Mouse (Mus musculus): ENCODE data around the gene Mss51. TPM values are rescaled to one million over a fixed set of nuclear protein-coding genes. Genes with fewer than 3 reads are reported as not detected.

Gene Mss51
- 0.84 and 0.94 TPM in 2 replicates for polyA plus RNA-seq (2015; fragmentation: Nextera tagmentation; extraction: Ambion mirVana)

DNA sequence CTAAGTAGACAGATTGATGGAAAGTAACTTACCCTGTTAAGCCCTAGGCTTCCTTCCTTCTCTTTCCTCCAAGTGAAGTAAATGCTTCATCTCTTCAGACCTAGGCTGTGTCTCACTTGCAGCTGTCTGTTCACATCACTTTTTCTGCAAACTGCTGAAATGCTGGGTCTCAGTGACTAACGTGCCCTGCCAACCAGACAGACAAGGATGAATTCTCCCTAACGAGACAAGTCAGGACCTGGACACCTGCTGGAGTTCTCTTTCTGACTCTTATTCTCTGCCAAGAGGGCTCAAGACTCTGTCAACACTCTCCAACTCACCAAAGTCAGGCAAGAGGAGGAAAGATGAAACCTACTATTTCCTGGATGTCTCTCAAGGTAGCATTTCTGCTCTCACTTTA lies at the start of gene Mss51:
Gene Mss51 (minus strand): TSS at position 299 of the 400 bp plus-strand sequence.

DNA sequence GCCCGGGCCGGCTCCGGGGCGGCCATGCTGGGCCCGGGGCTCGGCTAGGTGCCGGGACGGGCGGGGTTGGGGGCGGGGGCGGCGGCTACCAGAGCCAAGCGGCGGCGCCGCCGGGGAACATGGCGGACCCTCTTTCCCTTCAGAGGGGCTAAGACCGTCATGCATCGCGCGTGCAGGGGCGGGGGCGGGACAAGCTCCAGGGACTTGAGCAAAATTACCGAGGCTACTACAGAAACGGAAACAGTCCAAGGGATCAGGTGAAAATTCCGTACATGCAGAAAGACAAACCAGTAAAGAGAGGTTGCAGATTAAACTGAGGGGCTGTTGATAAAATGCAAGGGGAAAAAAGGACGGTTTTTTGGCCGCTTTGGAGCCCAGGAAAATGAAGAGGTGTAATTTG lies 49.7 kb upstream of the Mss51 start, which contains the start of gene Ppp3cb:
Gene Ppp3cb (minus strand): TSS at position 159 of the 400 bp plus-strand sequence.

DNA sequence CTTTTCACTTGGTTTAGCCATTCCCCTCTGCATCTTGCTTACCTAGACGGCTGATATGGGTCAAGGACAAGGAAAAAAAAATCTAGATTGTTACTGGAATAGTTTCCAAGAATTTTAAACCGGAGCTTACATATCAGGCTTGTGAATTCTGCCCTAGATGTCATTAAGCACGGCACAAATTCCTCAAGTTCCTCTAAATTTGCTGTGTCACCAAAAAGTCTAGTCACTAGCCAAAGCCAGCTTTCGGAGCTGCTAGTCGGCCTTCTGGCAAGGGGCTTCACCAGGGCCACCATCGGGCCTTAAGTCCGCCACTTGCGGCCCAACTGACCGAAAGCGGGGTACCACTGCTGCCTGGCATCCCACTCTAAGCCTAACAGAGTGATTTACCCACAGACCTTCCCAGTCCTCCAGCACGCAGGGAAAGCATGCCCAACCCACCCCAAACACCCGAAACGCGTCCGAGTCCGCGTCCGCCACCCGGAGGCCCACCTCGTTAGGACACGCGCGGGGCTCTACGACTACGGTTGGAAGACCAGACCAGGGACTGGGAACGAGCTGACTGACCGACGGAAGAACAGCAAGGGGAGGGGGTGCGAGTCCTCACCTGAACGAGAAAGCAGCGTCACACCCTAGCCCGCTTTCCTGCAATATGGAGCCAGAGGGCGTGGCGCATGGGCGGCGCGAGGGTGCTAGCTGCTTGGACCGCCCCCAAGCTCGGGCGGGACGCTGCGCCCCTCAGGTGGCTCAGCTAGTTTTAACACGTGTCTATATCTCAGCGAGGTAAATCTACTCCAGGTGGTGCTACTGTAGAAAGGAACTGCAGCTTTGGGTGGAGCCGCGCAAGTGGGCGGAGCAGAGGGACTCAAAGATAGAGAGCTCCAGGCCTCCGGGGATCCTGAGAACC lies 17.2 kb downstream of the Mss51 start, which contains the start of gene Anxa7:
Gene Anxa7 (minus strand): TSS at position 843 of the 904 bp plus-strand sequence.

DNA sequence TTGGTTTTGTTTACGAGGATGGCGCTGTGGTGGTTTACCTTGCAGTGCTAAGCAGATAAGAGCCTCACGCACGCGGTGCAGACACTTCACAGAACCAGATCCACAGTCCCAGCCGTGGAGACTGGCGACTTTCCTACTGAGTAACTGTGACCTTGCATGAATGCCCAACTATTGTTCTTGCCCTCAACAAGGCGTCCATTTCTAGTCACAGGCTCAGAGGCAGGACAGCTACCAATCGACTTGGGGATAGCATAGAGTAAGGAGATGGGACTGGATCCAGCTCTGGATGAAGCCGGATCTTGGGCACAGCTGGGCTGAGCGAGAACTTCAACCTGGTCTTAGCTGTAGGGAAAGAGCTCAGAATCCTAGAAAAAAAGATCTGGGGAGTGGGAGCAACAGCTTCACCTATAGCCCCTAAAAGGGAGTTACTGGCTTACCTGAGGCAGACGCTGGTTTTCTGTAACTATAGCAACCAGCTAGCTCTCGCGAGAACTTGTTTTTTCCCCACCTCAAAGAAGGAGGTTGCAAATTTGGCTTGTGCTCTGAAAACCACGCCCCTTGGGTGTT lies 44.9 kb downstream of the Mss51 start, which contains the start of gene Cfap70:
Gene Cfap70 (minus strand): TSS at position 462 of the 567 bp plus-strand sequence.

Other genes with a start within 250 kb of the Mss51 start
- gene Kcnk16, start 227.7 kb downstream of the Mss51 start, polyA plus RNA-seq (2015; fragmentation: Nextera tagmentation; extraction: Ambion mirVana), result not detected in 2 replicates
- 11.3 and 13.5 TPM in 2 replicates for gene Nudt13, start 202.2 kb downstream of the Mss51 start, polyA plus RNA-seq (2015; fragmentation: Nextera tagmentation; extraction: Ambion mirVana)
- gene Ecd, start 148.8 kb downstream of the Mss51 start, polyA plus RNA-seq (2015; fragmentation: Nextera tagmentation; extraction: Ambion mirVana), result 23.9 and 26.2 TPM in 2 replicates
- 14.8 and 16.4 TPM in 2 replicates for gene Fam149b, start 148.7 kb downstream of the Mss51 start, polyA plus RNA-seq (2015; fragmentation: Nextera tagmentation; extraction: Ambion mirVana)
- gene Dnajc9, start 108.0 kb downstream of the Mss51 start, polyA plus RNA-seq (2015; fragmentation: Nextera tagmentation; extraction: Ambion mirVana), result 35.8 and 42.1 TPM in 2 replicates
- gene Mrps16, start 103.3 kb downstream of the Mss51 start, polyA plus RNA-seq (2015; fragmentation: Nextera tagmentation; extraction: Ambion mirVana), result 77.4 and 86.8 TPM in 2 replicates
- gene Cfap70, start 44.7 kb downstream of the Mss51 start, polyA plus RNA-seq (2015; fragmentation: Nextera tagmentation; extraction: Ambion mirVana), result 0.12 and 0.23 TPM in 2 replicates
- gene Anxa7, start 16.8 kb downstream of the Mss51 start, polyA plus RNA-seq (2015; fragmentation: Nextera tagmentation; extraction: Ambion mirVana), result 26.2 and 30.5 TPM in 2 replicates
- 37.6 and 51.1 TPM in 2 replicates for gene Ppp3cb, start 49.7 kb upstream of the Mss51 start, polyA plus RNA-seq (2015; fragmentation: Nextera tagmentation; extraction: Ambion mirVana)
- 1.8 and 2.3 TPM in 2 replicates for gene Usp54, start 144.2 kb upstream of the Mss51 start, polyA plus RNA-seq (2015; fragmentation: Nextera tagmentation; extraction: Ambion mirVana)
- gene Myoz1, start 159.6 kb upstream of the Mss51 start, polyA plus RNA-seq (2015; fragmentation: Nextera tagmentation; extraction: Ambion mirVana), result 1,828 and 2,171 TPM in 2 replicates
- 124 and 130 TPM in 2 replicates for gene Synpo2l, start 171.5 kb upstream of the Mss51 start, polyA plus RNA-seq (2015; fragmentation: Nextera tagmentation; extraction: Ambion mirVana)
- gene Sec24c, start 177.4 kb upstream of the Mss51 start, polyA plus RNA-seq (2015; fragmentation: Nextera tagmentation; extraction: Ambion mirVana), result 31.6 and 33.9 TPM in 2 replicates
- gene Fut11, start 198.1 kb upstream of the Mss51 start, polyA plus RNA-seq (2015; fragmentation: Nextera tagmentation; extraction: Ambion mirVana), result 15.7 and 16.4 TPM in 2 replicates
- gene Chchd1, start 206.1 kb upstream of the Mss51 start, polyA plus RNA-seq (2015; fragmentation: Nextera tagmentation; extraction: Ambion mirVana), result 181 and 199 TPM in 2 replicates
- gene Zswim8, start 210.7 kb upstream of the Mss51 start, polyA plus RNA-seq (2015; fragmentation: Nextera tagmentation; extraction: Ambion mirVana), result 12.3 and 14.6 TPM in 2 replicates
- 15.6 and 17.2 TPM in 2 replicates for gene Ndst2, start 237.7 kb upstream of the Mss51 start, polyA plus RNA-seq (2015; fragmentation: Nextera tagmentation; extraction: Ambion mirVana)

Measured in skeletal muscle tissue, postnatal 0 days (tissue).